Mouse (Mus musculus): ENCODE data around the gene Col23a1. TPM values are rescaled to one million over a fixed set of nuclear protein-coding genes. Genes with fewer than 3 reads are reported as not detected.

Col23a1 gene
- polyA plus RNA-seq, 1 experiment from 2014 or later, result 6.8 TPM

- H3K4me1 ChIP-seq, result no peaks in the 10 kb centered on the region
- 82% methylated on average over 6 of the region's 6 CpGs for WGBS
- no peak for ATAC-seq (ENCODE audit: low FRiP score)
- no peak overlapping the region for H3K4me2 ChIP-seq
- H3K9ac ChIP-seq, result no peak overlapping the region
- no peaks in the 10 kb centered on the region for H3K27me3 ChIP-seq
- H3K36me3 ChIP-seq (replicated peaks), result no peaks in the 10 kb centered on the region
- peaks cover 4% of the 10 kb centered on the region; the same call in 1 of the 2 replicates for H3K9me3 ChIP-seq
- no peak overlapping the region for H3K4me3 ChIP-seq (replicated peaks)
- H3K27ac ChIP-seq, result no peak overlapping the region
Observed at GRCm38 (mm10) chr11:51518585-51518984, 228.9 kb downstream of the Col23a1 start.

GRCm38 (mm10) chr11:51521440-51521839 is 231.7 kb downstream of the Col23a1 start:
- H3K27me3 ChIP-seq, result no peaks in the 10 kb centered on the region
- H3K9me3 ChIP-seq, result peaks cover 4% of the 10 kb centered on the region; the same call in 1 of the 2 replicates
- WGBS, result 72% methylated on average over 3 of the region's 3 CpGs
- H3K27ac ChIP-seq, result no peak overlapping the region
- no peak overlapping the region for H3K9ac ChIP-seq
- H3K4me1 ChIP-seq, result no peaks in the 10 kb centered on the region
- ATAC-seq (ENCODE audit: low FRiP score), result no peak
- H3K4me2 ChIP-seq, result no peak overlapping the region
- H3K4me3 ChIP-seq (replicated peaks), result no peak overlapping the region
- H3K36me3 ChIP-seq (replicated peaks), result no peaks in the 10 kb centered on the region

GRCm38 (mm10) chr11:51523215-51523614 is 233.5 kb downstream of the Col23a1 start:
- peaks cover 1% of the 10 kb centered on the region; the same call in 1 of the 2 replicates for H3K9me3 ChIP-seq

GRCm38 (mm10) chr11:51523625-51524024 is 233.9 kb downstream of the Col23a1 start:
- Histone ChIP-seq H3K36me3 (replicated peaks) (no peaks in the 10 kb centered on the region), H3K4me2 (no peak overlapping the region), H3K9ac (no peak overlapping the region), H3K27me3 (no peaks in the 10 kb centered on the region), H3K9me3 (no peaks in the 10 kb centered on the region), H3K27ac (no peak overlapping the region), H3K4me1 (peaks cover 3% of the 10 kb centered on the region; the same call in 1 of the 2 replicates), H3K4me3 (replicated peaks) (no peak overlapping the region)
- ATAC-seq (ENCODE audit: low FRiP score), result no peak
- WGBS, result 74% methylated on average over 9 of the region's 9 CpGs

More at GRCm38 (mm10) chr11:51523215-51523614, 233.5 kb downstream of the Col23a1 start:
- Histone ChIP-seq H3K4me1 (peaks cover 3% of the 10 kb centered on the region; the same call in 1 of the 2 replicates), H3K4me3 (replicated peaks) (no peak overlapping the region), H3K27ac (no peak overlapping the region), H3K9ac (no peak overlapping the region), H3K36me3 (replicated peaks) (no peaks in the 10 kb centered on the region), H3K4me2 (no peak overlapping the region), H3K27me3 (no peaks in the 10 kb centered on the region)
- ATAC-seq (ENCODE audit: low FRiP score), result no peak

GRCm38 (mm10) chr11:51526631-51527161 is 237.0 kb downstream of the Col23a1 start:
- no peak overlapping the region for H3K9ac ChIP-seq
- H3K9me3 ChIP-seq, result no peaks in the 10 kb centered on the region
- no peak overlapping the region for H3K4me2 ChIP-seq
- WGBS, result 78% methylated on average over 14 of the region's 14 CpGs
- no peak overlapping the region for H3K4me3 ChIP-seq (replicated peaks)
- no peaks in the 10 kb centered on the region for H3K27me3 ChIP-seq
- ATAC-seq (ENCODE audit: low FRiP score), result no peak
- no peak overlapping the region for H3K27ac ChIP-seq
- peaks cover 3% of the 10 kb centered on the region; the same call in 1 of the 2 replicates for H3K4me1 ChIP-seq
- no peaks in the 10 kb centered on the region for H3K36me3 ChIP-seq (replicated peaks)

GRCm38 (mm10) chr11:51533128-51533533 is 243.4 kb downstream of the Col23a1 start:
- WGBS, result 69% methylated on average over 11 of the region's 11 CpGs
- H3K27ac ChIP-seq, result no peak overlapping the region

GRCm38 (mm10) chr11:51534314-51534713 is 244.6 kb downstream of the Col23a1 start:
- no peak overlapping the region for H3K9ac ChIP-seq
- H3K4me3 ChIP-seq (replicated peaks), result no peak overlapping the region
- ATAC-seq (ENCODE audit: low FRiP score), result no peak
- 24% methylated on average over 2 of the region's 2 CpGs for WGBS
- no peaks in the 10 kb centered on the region for H3K36me3 ChIP-seq (replicated peaks)
- no peak overlapping the region for H3K27ac ChIP-seq
- no peaks in the 10 kb centered on the region for H3K9me3 ChIP-seq
- no peaks in the 10 kb centered on the region for H3K27me3 ChIP-seq
- peaks cover 7% of the 10 kb centered on the region; the same call in 1 of the 2 replicates for H3K4me1 ChIP-seq
- H3K4me2 ChIP-seq, result no peak overlapping the region

More at GRCm38 (mm10) chr11:51533128-51533533, 243.4 kb downstream of the Col23a1 start:
- Histone ChIP-seq H3K27me3 (no peaks in the 10 kb centered on the region), H3K4me1 (no peaks in the 10 kb centered on the region), H3K9me3 (no peaks in the 10 kb centered on the region), H3K4me3 (replicated peaks) (no peak overlapping the region), H3K9ac (no peak overlapping the region), H3K36me3 (replicated peaks) (no peaks in the 10 kb centered on the region), H3K4me2 (no peak overlapping the region)
- no peak for ATAC-seq (ENCODE audit: low FRiP score)

GRCm38 (mm10) chr11:51538388-51538787 is 248.7 kb downstream of the Col23a1 start:
- H3K4me1 ChIP-seq, result peaks cover 8% of the 10 kb centered on the region

GRCm38 (mm10) chr11:51538919-51539758 is 249.4 kb downstream of the Col23a1 start:
- Histone ChIP-seq H3K9me3 (no peaks in the 10 kb centered on the region), H3K4me3 (replicated peaks) (no peak overlapping the region), H3K4me2 (no peak overlapping the region), H3K27ac (no peak overlapping the region), H3K36me3 (replicated peaks) (no peaks in the 10 kb centered on the region), H3K27me3 (no peaks in the 10 kb centered on the region), H3K9ac (no peak overlapping the region), H3K4me1 (peaks cover 13% of the 10 kb centered on the region)
- peak; percentile 57 for ATAC-seq (ENCODE audit: low FRiP score)
- 58% methylated on average over 13 of the region's 13 CpGs for WGBS

More at GRCm38 (mm10) chr11:51538388-51538787, 248.7 kb downstream of the Col23a1 start:
- H3K27ac ChIP-seq, result no peak overlapping the region
- no peaks in the 10 kb centered on the region for H3K27me3 ChIP-seq
- 36% methylated on average over 7 of the region's 7 CpGs for WGBS
- no peaks in the 10 kb centered on the region for H3K36me3 ChIP-seq (replicated peaks)
- no peak overlapping the region for H3K4me2 ChIP-seq
- H3K9me3 ChIP-seq, result no peaks in the 10 kb centered on the region
- no peak for ATAC-seq (ENCODE audit: low FRiP score)
- H3K9ac ChIP-seq, result no peak overlapping the region
- no peak overlapping the region for H3K4me3 ChIP-seq (replicated peaks)

- peak; percentile 70 for ATAC-seq (ENCODE audit: low FRiP score)
- H3K27ac ChIP-seq, result no peak overlapping the region
- no peaks in the 10 kb centered on the region for H3K9me3 ChIP-seq
- no peak overlapping the region for H3K9ac ChIP-seq
- no peaks in the 10 kb centered on the region for H3K27me3 ChIP-seq
- H3K4me2 ChIP-seq, result no peak overlapping the region
- no peak overlapping the region for H3K4me3 ChIP-seq (replicated peaks)
- no peaks in the 10 kb centered on the region for H3K36me3 ChIP-seq (replicated peaks)
- WGBS, result 11% methylated on average over 10 of the region's 10 CpGs
- peaks cover 13% of the 10 kb centered on the region for H3K4me1 ChIP-seq
Observed at GRCm38 (mm10) chr11:51539759-51540282, 250.1 kb downstream of the Col23a1 start.

- 0 out of 2 replicates have a peak, but pooled peaks cover 3% of the 10 kb centered on the region for H3K27me3 ChIP-seq
- H3K4me1 ChIP-seq, result peaks cover 13% of the 10 kb centered on the region
- H3K9ac ChIP-seq, result no peak overlapping the region
- WGBS, result 58% methylated on average over 9 of the region's 9 CpGs
- no peak for ATAC-seq (ENCODE audit: low FRiP score)
- no peak overlapping the region for H3K27ac ChIP-seq
- H3K36me3 ChIP-seq (replicated peaks), result no peaks in the 10 kb centered on the region
- no peak overlapping the region for H3K4me3 ChIP-seq (replicated peaks)
- H3K9me3 ChIP-seq, result no peaks in the 10 kb centered on the region
- no peak overlapping the region for H3K4me2 ChIP-seq
Observed at GRCm38 (mm10) chr11:51542424-51542823, 252.7 kb downstream of the Col23a1 start.

- H3K4me2 ChIP-seq, result no peak overlapping the region
- ATAC-seq (ENCODE audit: low FRiP score), result no peak
- H3K9ac ChIP-seq, result no peak overlapping the region
- H3K27me3 ChIP-seq, result 0 out of 2 replicates have a peak, but pooled peaks cover 3% of the 10 kb centered on the region
- no peak overlapping the region for H3K27ac ChIP-seq
- H3K4me1 ChIP-seq, result peaks cover 11% of the 10 kb centered on the region
- no peaks in the 10 kb centered on the region for H3K36me3 ChIP-seq (replicated peaks)
- no peaks in the 10 kb centered on the region for H3K9me3 ChIP-seq
- H3K4me3 ChIP-seq (replicated peaks), result no peak overlapping the region
- 21% methylated on average over 7 of the region's 7 CpGs for WGBS
Observed at GRCm38 (mm10) chr11:51543487-51544050, 253.8 kb downstream of the Col23a1 start.
